8 mouse cellular contexts compared by ENCODE assay signal in the genomic region with DNA sequence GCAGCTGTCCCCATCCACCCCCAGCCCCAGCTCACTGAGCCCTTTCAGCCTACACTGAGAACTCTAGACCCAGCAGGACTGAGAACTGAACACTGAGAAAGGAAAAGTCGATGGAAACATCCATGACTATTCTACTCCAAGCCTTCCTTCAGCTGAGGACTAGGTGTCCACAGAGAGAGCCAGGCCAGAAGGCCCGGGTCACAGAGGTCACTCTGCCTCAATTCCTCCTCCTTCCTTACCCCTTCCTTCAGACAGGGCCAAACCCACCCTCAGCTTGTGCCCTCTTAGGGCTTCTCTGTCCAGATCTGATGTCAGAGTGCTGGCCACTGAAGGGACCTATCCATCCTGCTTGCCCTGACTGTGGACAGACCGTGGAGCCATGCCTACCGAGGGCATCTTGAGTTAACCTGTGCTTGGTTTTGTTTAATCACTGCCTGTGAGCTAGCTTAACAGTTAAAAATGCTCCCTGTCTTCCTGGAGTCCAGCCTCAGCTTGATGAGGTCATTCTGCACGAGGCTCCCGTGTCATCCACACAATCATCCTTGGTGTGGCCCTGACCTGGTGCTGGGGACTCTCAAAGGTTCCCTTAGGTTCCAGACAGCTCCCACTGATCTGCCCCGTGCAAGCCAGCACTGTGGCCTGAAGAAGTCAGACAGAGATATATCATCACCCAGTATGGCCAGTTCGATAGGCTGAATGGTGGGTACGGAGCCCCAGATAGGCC. TPM values are rescaled to one million over a fixed set of nuclear protein-coding genes. Genes with fewer than 3 reads are reported as not detected.
DNase-seq lines count a peak whose midpoint lies in the region; ATAC-seq and TF ChIP-seq lines count a peak whose summit lies in the region.

No protein-coding gene starts in this region.

- TF ChIP-seq EP300 in heart, postnatal 0 days (IDR thresholded peaks at IDR 0.05; ENCODE audit: low read depth), result no peak

- TF ChIP-seq CTCF in gastrocnemius, adult 2 months (IDR thresholded peaks at IDR 0.05), result no peak
- TF ChIP-seq CTCF in heart, postnatal 0 days (IDR thresholded peaks at IDR 0.05; ENCODE audit: low read depth), result no peak

- H3K9ac ChIP-seq in heart, postnatal 0 days (replicated peaks; ENCODE audit: low read depth, low read length), result peak overlapping the region; percentile 26

- peak overlapping the region; percentile 89 for H3K27ac ChIP-seq in gastrocnemius, adult 2 months
- H3K27ac ChIP-seq in heart, postnatal 0 days (ENCODE audit: low read depth), result peak overlapping the region; percentile 98
- peak overlapping the region; percentile 80 for H3K27ac ChIP-seq in midbrain, embryonic 10.5 days (replicated peaks)

- intact Hi-C loops in gastrocnemius, adult 2 months (cut with DNase I), result no loop called here

- 37% methylated on average over 9 of the region's 9 CpGs for WGBS in heart, postnatal 0 days
- 80% methylated on average over 9 of the region's 9 CpGs for WGBS in midbrain, embryonic 10.5 days

- H3K4me1 ChIP-seq in heart, postnatal 0 days (ENCODE audit: control insufficient read depth, insufficient read depth), result peaks cover 70% of the 10 kb centered on the region
- peaks cover 79% of the 10 kb centered on the region for H3K4me1 ChIP-seq in midbrain, embryonic 10.5 days

- no peaks in the 10 kb centered on the region for H3K9me3 ChIP-seq in heart, postnatal 0 days (replicated peaks; ENCODE audit: control insufficient read depth, low read length)
- H3K9me3 ChIP-seq in midbrain, embryonic 10.5 days (replicated peaks), result no peaks in the 10 kb centered on the region

- no peaks in the 10 kb centered on the region for H3K36me3 ChIP-seq in heart, postnatal 0 days (replicated peaks; ENCODE audit: control insufficient read depth, insufficient read depth, low read length)
- H3K36me3 ChIP-seq in midbrain, embryonic 10.5 days, result no peaks in the 10 kb centered on the region

- peak overlapping the region; percentile 58 for H3K4me3 ChIP-seq in gastrocnemius, adult 2 months
- H3K4me3 ChIP-seq in heart, postnatal 0 days (ENCODE audit: low read depth, low read length), result no peak overlapping the region
- H3K4me3 ChIP-seq in midbrain, embryonic 10.5 days, result no peak overlapping the region

- H3K4me2 ChIP-seq in heart, postnatal 0 days (ENCODE audit: low read depth, low read length), result peak overlapping the region; percentile 48; the same call in 1 of the 2 replicates

- DNase-seq in gastrocnemius, adult 2 months, result no peak
- DNase-seq in gastrocnemius, postnatal 25 days, result no peak
- peak; percentile 49 for DNase-seq in NIH3T3 (ENCODE audit: low read depth)
- no peak for DNase-seq in heart, postnatal 0 days (ENCODE audit: low spot score)
- DNase-seq in midbrain, embryonic 10.5 days (ENCODE audit: low spot score), result no peak
- DNase-seq in layer of hippocampus, adult 11-12 months (ENCODE audit: low spot score), result no peak
- DNase-seq in retina, embryonic 14.5 days (ENCODE audit: low spot score), result no peak
- no peak for DNase-seq in urinary bladder, postnatal 36 days (ENCODE audit: low spot score in 2 of 2)

- H3K27me3 ChIP-seq in heart, postnatal 0 days (ENCODE audit: control insufficient read depth, insufficient read depth, low read length), result no peaks in the 10 kb centered on the region
- H3K27me3 ChIP-seq in midbrain, embryonic 10.5 days (ENCODE audit: low read depth, poor library complexity, severe bottlenecking), result no peaks in the 10 kb centered on the region

- no peak for ATAC-seq in heart, postnatal 0 days (ENCODE audit: insufficient read depth, low read depth)

RNA-seq across cellular contexts. Expression of gene Scyl1, which starts 39.8 kb away (rescaled TPM):
- total RNA-seq in gastrocnemius, adult 2 months (2021), result 10 to 100 TPM; 71.2 to 78.6 TPM
- 10 to 100 TPM; 62.2 to 62.8 TPM for total RNA-seq in gastrocnemius, postnatal 25 days (2021)
- total RNA-seq in heart, postnatal 0 days (2014; rRNA removed; ENCODE audit: low replicate concordance), result 78.0 and 82.4 TPM in 2 replicates
- polyA plus RNA-seq in heart, postnatal 0 days (2015; fragmentation: Nextera tagmentation; extraction: Ambion mirVana), result 46.1 and 47.1 TPM in 2 replicates
- polyA plus RNA-seq in midbrain, embryonic 10.5 days (2016; fragmentation: Nextera tagmentation; extraction: Ambion mirVana), result 68.3 and 71.3 TPM in 2 replicates
